Mouse (Mus musculus) kidney, postnatal 4 days (tissue): Measurements from ENCODE around the gene Sec22b.

ENCODE experiments used
- DNase-seq, 2 experiments: peaks; one replicate each; pipeline ENCODE4 v3.0.0; 2021; ENCODE audit warnings: mixed read lengths in 2 of 2

Gene Sec22b

GRCm38 (mm10) chr3:97911093-97911492 is 10.1 kb downstream of the Sec22b start:
- DNase-seq, result no peak

- DNase-seq, result no peak
These were observed 14.1 kb downstream of the Sec22b start for GRCm38 (mm10) chr3:97915081-97915480.

- DNase-seq, result no peak
These were observed 18.0 kb downstream of the Sec22b start for GRCm38 (mm10) chr3:97918885-97919550.

GRCm38 (mm10) chr3:97925246-97925645 is 24.3 kb downstream of the Sec22b start:
- DNase-seq, result no peak

GRCm38 (mm10) chr3:97927322-97927721 is 26.3 kb downstream of the Sec22b start:
- DNase-seq, result no peak

- peak; percentile 87 to 90 for DNase-seq
These were observed 28.2 kb downstream of the Sec22b start for GRCm38 (mm10) chr3:97928968-97929858.

- peak in 1 of 2 experiments; percentile 52 for DNase-seq
These were observed 29.3 kb downstream of the Sec22b start for GRCm38 (mm10) chr3:97930141-97930786.

GRCm38 (mm10) chr3:97930787-97931158 is 29.8 kb downstream of the Sec22b start:
- DNase-seq, result no peak

- DNase-seq, result no peak
These were observed 30.4 kb downstream of the Sec22b start for GRCm38 (mm10) chr3:97931310-97931885.

- peak in 1 of 2 experiments; percentile 54 for DNase-seq
These were observed 31.1 kb downstream of the Sec22b start for GRCm38 (mm10) chr3:97932131-97932530.

GRCm38 (mm10) chr3:97932771-97933170 is 31.8 kb downstream of the Sec22b start:
- DNase-seq, result no peak

GRCm38 (mm10) chr3:97933251-97933650 is 32.3 kb downstream of the Sec22b start:
- DNase-seq, result peak in 1 of 2 experiments; percentile 29

- no peak for DNase-seq
These were observed 32.8 kb downstream of the Sec22b start for GRCm38 (mm10) chr3:97933811-97934210.

GRCm38 (mm10) chr3:97934331-97935300 is 33.6 kb downstream of the Sec22b start:
- DNase-seq, result no peak

GRCm38 (mm10) chr3:97937068-97937944 is 36.3 kb downstream of the Sec22b start:
- peak in 1 of 2 experiments; percentile 32 for DNase-seq

- no peak for DNase-seq
These were observed 36.9 kb downstream of the Sec22b start for GRCm38 (mm10) chr3:97937945-97938266.

- DNase-seq, result peak in 1 of 2 experiments; percentile 18
These were observed 38.0 kb downstream of the Sec22b start for GRCm38 (mm10) chr3:97938814-97939526.

- DNase-seq, result peak in 1 of 2 experiments; percentile 51
These were observed 38.9 kb downstream of the Sec22b start for GRCm38 (mm10) chr3:97939626-97940510.
